Mouse (Mus musculus): ENCODE measurements around the gene Ttc9c. TPM values are rescaled to one million over a fixed set of nuclear protein-coding genes. Genes with fewer than 3 reads are reported as not detected.

Gene Ttc9c
- 47.6 and 59.0 TPM in 2 replicates for polyA plus RNA-seq (2015; fragmentation: Nextera tagmentation; extraction: Ambion mirVana)

GRCm38 (mm10) chr19:8818801-8819595 is at the start of gene Ttc9c:
Ttc9c (minus strand) TSS chr19:8819333.
- 1% methylated on average over 33 of the region's 33 CpGs for WGBS

GRCm38 (mm10) chr19:8864265-8864664 is 45.1 kb upstream of the Ttc9c start:
- Histone ChIP-seq H3K36me3 (no peaks in the 10 kb centered on the region), H3K4me1 (replicated peaks) (no peaks in the 10 kb centered on the region), H3K9me3 (no peaks in the 10 kb centered on the region), H3K9ac (no peak overlapping the region), H3K4me3 (no peak overlapping the region), H3K27me3 (no peaks in the 10 kb centered on the region), H3K4me2 (no peak overlapping the region), H3K27ac (replicated peaks) (no peak overlapping the region)
- 84% methylated on average over 6 of the region's 6 CpGs for WGBS
- no peak for ATAC-seq (ENCODE audit: low read depth)

More at GRCm38 (mm10) chr19:8818801-8819595, at the start of gene Ttc9c:
- Histone ChIP-seq H3K9me3 (no peaks in the 10 kb centered on the region), H3K27me3 (no peaks in the 10 kb centered on the region), H3K36me3 (peaks cover 33% of the 10 kb centered on the region), H3K4me2 (peak within 1 kb of the TSS; percentile 99), H3K4me1 (replicated peaks) (peaks cover 69% of the 10 kb centered on the region), H3K4me3 (peak within 1 kb of the TSS; percentile 75), H3K27ac (replicated peaks) (peak within 1 kb of the TSS; percentile 97), H3K9ac (peak within 1 kb of the TSS; percentile 98)
- peak; percentile 94 for ATAC-seq (ENCODE audit: low read depth)

- H3K4me3 ChIP-seq: no peak overlapping the region
- H3K27ac ChIP-seq (replicated peaks): no peak overlapping the region
- no peaks in the 10 kb centered on the region for H3K36me3 ChIP-seq
- no peaks in the 10 kb centered on the region; the same call in 1 of the 2 replicates for H3K27me3 ChIP-seq
- no peaks in the 10 kb centered on the region for H3K4me1 ChIP-seq (replicated peaks)
- no peak overlapping the region for H3K4me2 ChIP-seq
- 23% methylated on average over 1 of the region's 1 CpGs for WGBS
- no peak overlapping the region for H3K9ac ChIP-seq
- ATAC-seq (ENCODE audit: low read depth): no peak
- no peaks in the 10 kb centered on the region for H3K9me3 ChIP-seq
These were observed 39.9 kb upstream of the Ttc9c start for GRCm38 (mm10) chr19:8859018-8859417.

GRCm38 (mm10) chr19:8857689-8858088 is 38.6 kb upstream of the Ttc9c start:
- no peak overlapping the region for H3K9ac ChIP-seq
- no peaks in the 10 kb centered on the region for H3K9me3 ChIP-seq
- WGBS: 42% methylated on average over 4 of the region's 4 CpGs
- H3K4me1 ChIP-seq (replicated peaks): no peaks in the 10 kb centered on the region
- H3K4me3 ChIP-seq: no peak overlapping the region
- no peak for ATAC-seq (ENCODE audit: low read depth)
- no peak overlapping the region for H3K27ac ChIP-seq (replicated peaks)
- H3K4me2 ChIP-seq: no peak overlapping the region
- H3K27me3 ChIP-seq: no peaks in the 10 kb centered on the region; the same call in 1 of the 2 replicates
- no peaks in the 10 kb centered on the region for H3K36me3 ChIP-seq

GRCm38 (mm10) chr19:8853117-8853516 is 34.0 kb upstream of the Ttc9c start:
- no peak overlapping the region for H3K9ac ChIP-seq
- no peak overlapping the region for H3K4me2 ChIP-seq
- ATAC-seq (ENCODE audit: low read depth): no peak
- WGBS: 83% methylated on average over 3 of the region's 3 CpGs
- no peaks in the 10 kb centered on the region for H3K4me1 ChIP-seq (replicated peaks)
- H3K9me3 ChIP-seq: no peaks in the 10 kb centered on the region
- H3K27me3 ChIP-seq: no peaks in the 10 kb centered on the region; the same call in 1 of the 2 replicates
- H3K27ac ChIP-seq (replicated peaks): no peak overlapping the region
- no peak overlapping the region for H3K4me3 ChIP-seq
- peaks cover 13% of the 10 kb centered on the region for H3K36me3 ChIP-seq

GRCm38 (mm10) chr19:8852236-8852928 is 33.2 kb upstream of the Ttc9c start:
- WGBS: 57% methylated on average over 10 of the region's 10 CpGs
- H3K36me3 ChIP-seq: peaks cover 20% of the 10 kb centered on the region
- H3K4me3 ChIP-seq: no peak overlapping the region
- no peak overlapping the region for H3K4me2 ChIP-seq
- H3K9me3 ChIP-seq: no peaks in the 10 kb centered on the region
- H3K9ac ChIP-seq: no peak overlapping the region
- no peak for ATAC-seq (ENCODE audit: low read depth)
- no peaks in the 10 kb centered on the region for H3K4me1 ChIP-seq (replicated peaks)
- H3K27me3 ChIP-seq: no peaks in the 10 kb centered on the region; the same call in 1 of the 2 replicates
- no peak overlapping the region for H3K27ac ChIP-seq (replicated peaks)

- no peak for ATAC-seq (ENCODE audit: low read depth)
- no peak overlapping the region for H3K9ac ChIP-seq
- peaks cover 28% of the 10 kb centered on the region for H3K36me3 ChIP-seq
- H3K9me3 ChIP-seq: no peaks in the 10 kb centered on the region
- no peak overlapping the region for H3K27ac ChIP-seq (replicated peaks)
- no peak overlapping the region for H3K4me3 ChIP-seq
- no peak overlapping the region for H3K4me2 ChIP-seq
- H3K4me1 ChIP-seq (replicated peaks): no peaks in the 10 kb centered on the region
- WGBS: 52% methylated on average over 7 of the region's 7 CpGs
- H3K27me3 ChIP-seq: no peaks in the 10 kb centered on the region; the same call in 1 of the 2 replicates
These were observed 32.5 kb upstream of the Ttc9c start for GRCm38 (mm10) chr19:8851639-8852038.

GRCm38 (mm10) chr19:8850402-8850901 is 31.3 kb upstream of the Ttc9c start, which contains the start of gene Lrrn4cl:
Lrrn4cl (plus strand) TSS chr19:8850768.
- H3K9me3 ChIP-seq: no peaks in the 10 kb centered on the region
- 0 out of 2 replicates have a peak within 1 kb of the TSS, but pooled peaks have one; percentile 43 for H3K9ac ChIP-seq
- no peaks in the 10 kb centered on the region for H3K27me3 ChIP-seq
- H3K36me3 ChIP-seq: peaks cover 40% of the 10 kb centered on the region
- H3K27ac ChIP-seq (replicated peaks): no peak within 1 kb of the TSS
- no peak within 1 kb of the TSS for H3K4me3 ChIP-seq
- H3K4me2 ChIP-seq: no peak within 1 kb of the TSS
- H3K4me1 ChIP-seq (replicated peaks): no peaks in the 10 kb centered on the region
- ATAC-seq (ENCODE audit: low read depth): no peak
- WGBS: 38% methylated on average over 7 of the region's 7 CpGs

GRCm38 (mm10) chr19:8848356-8848755 is 29.2 kb upstream of the Ttc9c start:
- WGBS: 86% methylated on average over 5 of the region's 5 CpGs

GRCm38 (mm10) chr19:8844371-8845129 is 25.4 kb upstream of the Ttc9c start:
- ATAC-seq (ENCODE audit: low read depth): no peak
- Histone ChIP-seq H3K4me2 (no peak overlapping the region), H3K27ac (replicated peaks) (no peak overlapping the region), H3K27me3 (no peaks in the 10 kb centered on the region), H3K4me1 (replicated peaks) (peaks cover 25% of the 10 kb centered on the region), H3K9ac (no peak overlapping the region), H3K4me3 (no peak overlapping the region), H3K36me3 (peaks cover 66% of the 10 kb centered on the region), H3K9me3 (no peaks in the 10 kb centered on the region)
- 61% methylated on average over 5 of the region's 5 CpGs for WGBS

More at GRCm38 (mm10) chr19:8848356-8848755, 29.2 kb upstream of the Ttc9c start:
- Histone ChIP-seq H3K4me2 (no peak overlapping the region), H3K4me3 (no peak overlapping the region), H3K36me3 (peaks cover 53% of the 10 kb centered on the region), H3K4me1 (replicated peaks) (no peaks in the 10 kb centered on the region), H3K9ac (0 out of 2 replicates have a peak overlapping the region, but pooled peaks have one; percentile 0), H3K27me3 (no peaks in the 10 kb centered on the region), H3K27ac (replicated peaks) (no peak overlapping the region), H3K9me3 (no peaks in the 10 kb centered on the region)
- no peak for ATAC-seq (ENCODE audit: low read depth)

- H3K27me3 ChIP-seq: no peaks in the 10 kb centered on the region
- no peaks in the 10 kb centered on the region for H3K9me3 ChIP-seq
- H3K4me1 ChIP-seq (replicated peaks): peaks cover 38% of the 10 kb centered on the region
- H3K4me3 ChIP-seq: no peak overlapping the region
- no peak overlapping the region for H3K9ac ChIP-seq
- WGBS: 89% methylated on average over 6 of the region's 6 CpGs
- no peak for ATAC-seq (ENCODE audit: low read depth)
- H3K4me2 ChIP-seq: no peak overlapping the region
- peaks cover 52% of the 10 kb centered on the region for H3K36me3 ChIP-seq
- H3K27ac ChIP-seq (replicated peaks): no peak overlapping the region
These were observed 23.8 kb upstream of the Ttc9c start for GRCm38 (mm10) chr19:8842961-8843360.
